Mouse (Mus musculus) MEL (cell line): ENCODE data around the gene Fbln1.

Source experiments
- CHD1 ChIP-seq: IDR thresholded peaks from 2 replicates; pipeline ENCODE4 v1.6.1; 2012; ENCODE audit warnings: low read depth, mild to moderate bottlenecking, inconsistent platforms, low read length, improper control_type of control experiment
- CTCF ChIP-seq, 3 experiments: IDR thresholded peaks in 2 of 3; conservative IDR thresholded peaks in 1 of 3; 2 replicates each; pipeline ENCODE4 v1.5.1; 2011 to 2012; ENCODE audit warnings: low read length in 3 of 3, low read depth in 2 of 3, mild to moderate bottlenecking in 2 of 3, improper control_type of control experiment in 1 of 3, inconsistent platforms in 1 of 3, mixed read lengths in 1 of 3, moderate library complexity in 1 of 3; ENCODE audit not compliant: control insufficient read depth in 1 of 3, insufficient read depth in 1 of 3, poor library complexity in 1 of 3, severe bottlenecking in 1 of 3
- EP300 ChIP-seq, 2 experiments: IDR thresholded peaks; 2 replicates each; pipeline ENCODE4 v1.6.1; 2011; ENCODE audit warnings: improper control_type of control experiment in 2 of 2, low read length in 2 of 2, low read depth in 1 of 2, mild to moderate bottlenecking in 1 of 2
- GATA1 ChIP-seq: IDR thresholded peaks from 2 replicates; pipeline ENCODE4 v1.6.1; 2011; ENCODE audit warnings: low read depth, low read length, improper control_type of control experiment
- MAX ChIP-seq: IDR thresholded peaks from 2 replicates; pipeline ENCODE4 v1.6.1; 2011; ENCODE audit warnings: low read length, improper control_type of control experiment
- MAZ ChIP-seq: IDR thresholded peaks from 2 replicates; pipeline ENCODE4 v1.6.1; 2012; ENCODE audit warnings: low read depth, mild to moderate bottlenecking, inconsistent platforms, low read length, improper control_type of control experiment
- MEF2A ChIP-seq: IDR thresholded peaks from 2 replicates; pipeline ENCODE4 v1.6.1; 2014; ENCODE audit warnings: low read depth, mild to moderate bottlenecking, inconsistent platforms, low read length, improper control_type of control experiment; ENCODE audit not compliant: poor library complexity, insufficient replicate concordance, severe bottlenecking; ENCODE audit errors: extremely low read depth
- POLR2A ChIP-seq, 2 experiments: IDR thresholded peaks; 2 replicates each; pipeline ENCODE4 v1.6.1; 2011 to 2012; ENCODE audit warnings: low read length in 2 of 2, mild to moderate bottlenecking in 2 of 2, control low read depth in 1 of 2, improper control_type of control experiment in 1 of 2, low read depth in 1 of 2, moderate library complexity in 1 of 2; ENCODE audit not compliant: control insufficient read depth in 1 of 2, insufficient read depth in 1 of 2, poor library complexity in 1 of 2
- USF1 ChIP-seq: IDR thresholded peaks from 2 replicates; pipeline ENCODE4 v1.6.1; 2014; ENCODE audit warnings: low read depth, mild to moderate bottlenecking, inconsistent platforms, low read length, improper control_type of control experiment, moderate library complexity
- ZC3H11A ChIP-seq: IDR thresholded peaks from 2 replicates; pipeline ENCODE4 v1.6.1; 2012; ENCODE audit warnings: low read depth, mild to moderate bottlenecking, inconsistent platforms, low read length, improper control_type of control experiment
- ZNF384 ChIP-seq: IDR thresholded peaks from 2 replicates; pipeline ENCODE4 v1.6.1; 2012; ENCODE audit warnings: low read depth, mild to moderate bottlenecking, inconsistent platforms, low read length, improper control_type of control experiment

GRCm38 (mm10) chr15:85233690-85234089 is 27.9 kb downstream of the Fbln1 start:
- no peak for TF ChIP-seq GATA1
- no peak for TF ChIP-seq CTCF (IDR thresholded peaks at IDR 0.05 in 2 of 3, conservative IDR thresholded peaks at IDR 0.05 in 1 of 3; ENCODE audit: control insufficient read depth in 1 of 3, insufficient read depth in 1 of 3, low read depth in 2 of 3, low read length in 3 of 3, poor library complexity in 1 of 3, severe bottlenecking in 1 of 3)
- TF ChIP-seq EP300 (IDR thresholded peaks at IDR 0.05; ENCODE audit: low read depth in 1 of 2, low read length in 2 of 2): no peak
- no peak for TF ChIP-seq POLR2A (IDR thresholded peaks at IDR 0.05; ENCODE audit: control insufficient read depth in 1 of 2, insufficient read depth in 1 of 2, low read depth in 1 of 2, low read length in 2 of 2, poor library complexity in 1 of 2)
- no peak for TF ChIP-seq CHD1
- TF ChIP-seq ZC3H11A: no peak
- no peak for TF ChIP-seq USF1
- no peak for TF ChIP-seq MAZ
- no peak for TF ChIP-seq MAX
- no peak for TF ChIP-seq MEF2A
- TF ChIP-seq ZNF384: no peak
